Mouse (Mus musculus) megakaryocyte, adult 5-6 weeks (primary cell): Measurements from ENCODE around the gene Ankdd1b. TPM values are rescaled to one million over a fixed set of nuclear protein-coding genes. Genes with fewer than 3 reads are reported as not detected.

Experiments
- ATAC-seq: 2 replicates; pipeline ENCODE4 v1.8.0; 2016; ENCODE audit warnings: mild to moderate bottlenecking, inconsistent platforms; ENCODE audit not compliant: poor library complexity, severe bottlenecking
- total RNA-seq, 2 experiments: library from RNA; stranded (forward) in 1 of 2; stranded (reverse) in 1 of 2; fragments of 153-499, 151-499 nt in 1 of 2; fragments of 221-1000, 200-1000 nt in 1 of 2; gene quantifications; 2 replicates each; pipeline versions ENCODE4 v1.2.3 to v1.2.4; 2015 to 2017

The Ankdd1b gene
- total RNA-seq, 2 experiments from 2014 or later, result 0.18 TPM; not detected in 1

DNA sequence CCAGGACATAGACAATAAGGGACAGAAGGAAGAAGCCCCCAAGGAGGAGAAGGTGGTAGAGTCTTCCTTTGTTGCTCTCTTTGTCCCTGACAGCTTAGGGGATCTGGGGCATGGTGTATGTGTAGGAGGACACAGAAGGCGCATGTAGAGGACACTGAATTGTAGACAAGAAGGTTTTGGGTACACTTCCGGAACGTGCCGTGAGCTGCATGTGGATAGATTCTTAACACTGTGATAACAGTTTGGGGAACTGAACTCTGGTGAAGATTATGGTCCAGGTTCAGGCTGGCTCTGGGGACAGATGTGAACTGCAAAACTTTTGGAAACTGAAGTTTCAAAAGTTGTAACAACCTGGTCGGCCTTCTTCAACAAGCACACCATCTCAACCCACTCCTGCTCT is 13.4 kb downstream of the Ankdd1b start:
- no peak for ATAC-seq

DNA sequence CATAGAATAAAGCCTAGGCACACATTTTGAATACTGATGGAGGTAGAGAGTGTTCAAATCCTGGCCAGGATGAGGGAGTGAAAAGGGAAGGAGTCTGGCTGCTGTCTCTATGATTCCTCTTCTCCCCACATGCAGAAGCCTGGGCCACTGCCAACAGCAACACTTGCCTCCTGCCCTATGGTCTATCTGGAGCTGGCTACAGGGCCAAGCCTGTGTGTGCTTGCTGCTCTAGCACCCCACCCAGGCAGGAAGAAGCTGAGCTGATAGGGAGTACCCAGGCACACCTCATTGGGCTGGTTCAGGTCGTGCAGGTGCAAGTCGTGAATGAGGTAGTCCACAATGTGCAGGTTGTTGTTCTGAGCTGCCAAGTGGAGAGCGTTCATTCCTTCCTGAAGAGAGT is 16.7 kb downstream of the Ankdd1b start:
- ATAC-seq, result no peak

DNA sequence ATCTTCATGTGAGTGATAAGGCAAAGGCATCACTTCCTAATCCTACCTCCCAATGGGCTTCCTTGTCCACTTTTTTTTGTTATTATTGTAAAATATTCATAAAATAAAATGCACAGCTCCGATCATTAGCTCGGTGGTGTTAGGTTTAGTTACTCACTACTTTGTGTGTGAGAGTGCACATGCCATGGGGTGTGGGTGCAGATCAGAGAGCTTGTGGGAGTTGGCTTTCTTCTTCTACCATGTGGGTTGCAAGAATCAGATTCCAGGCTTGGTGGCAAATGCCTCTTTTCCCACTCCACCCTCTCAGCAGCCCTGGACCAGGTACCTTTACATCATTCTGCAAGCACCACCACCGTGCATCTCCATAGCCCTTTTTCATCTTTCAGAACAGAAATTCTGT is 18.4 kb downstream of the Ankdd1b start:
- no peak for ATAC-seq

DNA sequence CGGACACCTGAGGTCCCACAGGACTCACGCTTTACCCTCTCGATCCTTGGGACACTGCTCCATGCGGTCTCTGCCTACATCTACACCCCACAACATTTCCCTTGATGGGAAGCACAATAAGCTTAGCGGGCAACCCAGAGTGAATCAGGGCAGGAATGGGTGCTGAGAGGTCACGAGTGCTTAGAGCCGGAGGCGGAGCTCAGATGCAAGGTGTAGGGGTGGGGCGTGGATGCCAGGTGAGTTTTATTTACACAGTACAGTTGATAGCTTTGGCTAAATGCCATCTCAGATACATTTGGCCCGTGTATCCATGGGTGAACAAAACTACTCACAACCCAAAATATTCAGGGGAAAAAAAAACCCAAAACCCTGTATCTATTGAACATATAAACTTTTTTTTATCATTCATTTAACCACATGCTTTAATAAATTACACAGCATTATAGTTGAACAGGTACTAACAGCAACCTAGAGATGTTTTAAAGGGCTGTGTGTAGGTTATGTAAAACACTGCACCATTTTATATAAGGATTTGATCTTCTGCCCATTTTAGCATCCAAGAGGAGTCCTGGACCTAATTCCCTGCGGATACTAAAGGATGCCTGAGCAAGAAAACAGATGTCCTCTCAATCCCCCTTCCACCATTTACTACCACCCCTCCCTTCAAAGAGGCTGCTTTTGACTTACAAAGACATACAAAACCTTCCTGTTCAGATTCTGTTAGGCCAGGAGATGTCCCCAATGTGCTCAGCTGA is 19.4 kb downstream of the Ankdd1b start:
- ATAC-seq, result no peak

DNA sequence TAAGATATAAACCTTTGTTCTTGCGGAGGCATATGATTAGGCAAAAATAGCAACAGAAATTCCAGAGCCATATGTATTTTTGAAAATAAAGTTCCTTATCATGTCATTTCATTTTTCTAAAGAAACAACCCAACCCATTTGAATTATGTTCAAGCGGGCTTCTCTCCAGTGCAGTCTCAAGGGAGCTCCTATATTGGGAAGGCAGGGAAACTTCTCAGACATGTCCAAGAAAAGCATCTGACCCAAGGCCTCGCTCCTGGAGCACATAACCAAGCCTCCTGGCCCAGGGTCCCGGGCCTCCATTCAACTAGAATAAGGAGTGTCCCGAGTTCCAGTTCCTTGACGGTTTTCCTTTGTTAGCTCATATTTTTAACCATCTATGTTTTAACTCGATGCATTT is 20.1 kb downstream of the Ankdd1b start:
- no peak for ATAC-seq

DNA sequence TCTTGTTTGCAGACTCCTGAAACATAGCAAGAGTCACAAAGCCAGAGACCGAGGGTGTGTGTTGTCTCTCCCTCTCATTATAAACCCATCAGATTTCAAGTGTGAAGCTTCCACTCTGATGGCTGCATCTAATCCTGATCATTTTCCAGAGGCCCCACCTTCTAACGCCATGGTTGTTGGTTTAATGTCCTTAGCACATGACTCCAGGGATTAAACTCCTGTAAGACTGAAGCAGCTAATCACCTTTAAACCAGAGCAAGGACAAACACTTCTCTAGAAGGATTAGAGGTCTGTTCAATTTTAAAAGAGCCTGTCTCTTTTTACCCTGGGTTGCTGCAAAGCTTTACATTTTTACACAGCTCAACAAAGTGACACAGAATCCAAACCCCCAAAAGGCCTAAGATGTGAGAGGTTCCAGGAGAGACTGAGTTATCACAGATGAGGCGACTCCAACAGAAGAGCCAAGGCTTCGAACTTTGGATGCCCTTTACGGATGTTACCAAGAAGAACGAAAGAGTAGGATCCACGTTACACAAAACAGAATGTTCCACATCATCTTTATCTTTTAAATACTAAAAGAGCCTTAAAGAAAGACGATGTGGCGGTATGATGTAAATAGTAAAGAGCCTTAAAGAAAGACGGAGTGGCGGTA is 20.7 kb downstream of the Ankdd1b start:
- ATAC-seq, result no peak

DNA sequence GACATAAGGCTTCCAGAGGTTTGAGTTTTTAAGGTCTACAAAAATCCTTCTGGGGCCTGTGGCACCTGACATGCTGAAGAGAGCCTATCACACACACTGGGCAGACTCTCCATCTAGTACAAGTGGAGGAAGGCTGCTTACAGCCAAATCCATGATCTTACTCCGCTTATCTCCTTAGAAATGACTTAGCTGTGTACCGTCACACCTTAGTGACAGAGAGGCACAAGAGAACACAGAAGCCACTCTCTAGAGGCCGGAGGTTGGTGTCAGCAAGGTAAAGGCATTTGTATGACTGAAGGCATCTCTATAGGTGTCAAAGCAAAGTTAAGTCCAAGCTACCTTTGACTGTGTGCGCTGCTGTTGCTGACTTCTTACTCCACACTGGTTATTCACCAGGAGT is 30.6 kb downstream of the Ankdd1b start:
- no peak for ATAC-seq

DNA sequence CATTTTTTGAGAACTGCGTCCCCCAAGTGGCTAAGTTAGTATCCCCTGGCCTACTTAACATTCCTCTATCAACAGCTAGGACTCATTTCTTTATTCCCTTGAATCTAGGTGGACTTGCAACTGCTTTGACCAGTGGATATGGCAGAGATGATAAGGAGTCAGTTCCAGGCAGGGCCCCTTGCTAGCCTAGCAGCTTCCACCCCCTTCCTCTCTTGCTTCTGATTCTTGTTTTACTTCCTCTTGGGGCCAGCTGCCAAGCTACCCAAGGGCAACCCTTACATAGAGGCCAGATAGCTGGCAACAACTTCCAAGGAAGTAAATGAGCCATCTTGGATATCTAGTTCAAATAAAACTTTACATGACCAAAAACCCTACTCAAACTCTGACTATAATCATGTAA is 34.1 kb downstream of the Ankdd1b start:
- peak; percentile 50; the same call in 1 of the 2 replicates for ATAC-seq

DNA sequence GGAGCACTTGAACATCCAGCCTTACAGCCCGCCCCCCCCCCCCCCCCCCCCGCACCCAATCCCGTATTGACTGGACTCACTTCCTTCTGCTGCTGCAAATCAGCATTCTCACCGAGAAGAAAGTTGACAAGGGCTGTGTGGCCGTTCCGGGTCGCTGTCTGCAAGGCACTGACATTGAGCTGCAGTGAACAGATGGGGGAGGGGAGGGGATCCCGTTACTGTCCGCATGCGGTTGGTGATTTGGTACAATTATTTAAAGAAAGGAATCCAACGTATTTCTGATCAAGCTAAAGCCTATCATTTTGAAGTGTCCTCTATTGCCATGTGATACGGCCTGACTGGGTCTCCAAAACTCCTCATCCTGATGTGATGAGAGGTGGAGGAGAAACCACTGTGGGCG is 35.2 kb downstream of the Ankdd1b start:
- peak; percentile 25; the same call in 1 of the 2 replicates for ATAC-seq

DNA sequence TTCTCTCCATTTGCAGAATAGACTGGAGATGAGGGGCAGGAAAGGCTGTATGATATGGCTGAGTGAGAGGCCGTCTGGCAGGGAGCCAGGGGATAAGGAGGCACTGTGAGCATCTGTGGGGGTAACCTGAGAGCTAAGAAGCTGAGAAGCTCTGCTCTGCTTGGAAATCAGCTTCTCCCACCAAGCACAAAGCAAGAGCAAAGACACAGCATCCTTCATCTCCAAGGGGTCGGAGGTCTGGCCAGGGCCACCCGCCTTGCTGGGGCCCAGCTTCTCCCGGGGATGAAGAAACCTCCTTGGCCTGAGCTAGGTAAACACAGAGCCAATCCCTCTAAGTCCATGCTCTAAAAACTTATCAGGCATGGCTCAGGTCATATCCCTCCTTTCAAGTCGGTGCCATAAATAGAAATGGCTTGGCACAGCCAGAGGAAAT is 36.1 kb downstream of the Ankdd1b start:
- ATAC-seq, result no peak

DNA sequence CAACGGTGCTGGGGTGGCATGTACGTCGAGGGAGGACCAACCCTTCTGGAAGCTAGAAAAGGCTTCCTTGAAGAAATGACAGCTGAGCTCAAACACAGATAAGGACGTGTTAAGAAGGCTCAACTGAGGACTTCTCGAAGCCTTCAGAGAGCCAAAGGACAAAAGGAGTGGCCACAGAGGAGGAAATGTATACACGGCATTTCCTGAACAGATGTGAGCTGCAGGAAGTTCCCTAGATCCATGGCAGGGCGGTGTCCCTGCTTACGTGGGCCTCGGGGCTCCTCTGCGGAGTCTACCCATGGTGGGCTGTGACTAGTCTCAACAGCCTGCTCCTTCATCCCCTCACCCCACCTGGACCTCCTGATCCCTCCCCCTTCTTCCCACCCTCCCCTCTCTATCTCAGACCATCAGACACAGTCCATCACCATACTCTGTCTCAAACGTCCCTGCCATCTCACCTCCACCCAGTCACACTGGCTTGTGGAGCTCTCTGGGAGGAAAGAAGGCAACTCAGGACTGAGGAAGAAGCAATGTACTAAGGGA is 37.3 kb downstream of the Ankdd1b start:
- peak; percentile 45 for ATAC-seq

DNA sequence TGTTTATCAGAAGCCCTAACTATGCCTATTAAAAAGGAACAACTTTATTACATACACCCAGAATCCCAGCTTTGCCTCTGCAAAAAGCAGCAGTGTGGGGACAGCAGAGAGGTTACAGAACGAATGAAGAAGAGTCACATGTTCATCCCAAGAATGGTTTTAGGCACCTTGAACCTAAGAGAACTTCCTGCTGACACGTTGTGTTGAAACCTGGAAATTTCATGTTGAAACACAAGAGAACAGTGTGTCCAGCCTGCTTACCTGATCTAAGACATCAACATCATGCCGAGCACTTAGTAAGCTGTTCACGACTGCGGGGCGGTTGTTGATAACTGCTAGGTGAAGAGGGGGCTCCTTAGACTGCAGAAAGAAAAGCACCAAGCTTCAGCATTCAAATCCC is 38.0 kb downstream of the Ankdd1b start:
- ATAC-seq, result no peak

DNA sequence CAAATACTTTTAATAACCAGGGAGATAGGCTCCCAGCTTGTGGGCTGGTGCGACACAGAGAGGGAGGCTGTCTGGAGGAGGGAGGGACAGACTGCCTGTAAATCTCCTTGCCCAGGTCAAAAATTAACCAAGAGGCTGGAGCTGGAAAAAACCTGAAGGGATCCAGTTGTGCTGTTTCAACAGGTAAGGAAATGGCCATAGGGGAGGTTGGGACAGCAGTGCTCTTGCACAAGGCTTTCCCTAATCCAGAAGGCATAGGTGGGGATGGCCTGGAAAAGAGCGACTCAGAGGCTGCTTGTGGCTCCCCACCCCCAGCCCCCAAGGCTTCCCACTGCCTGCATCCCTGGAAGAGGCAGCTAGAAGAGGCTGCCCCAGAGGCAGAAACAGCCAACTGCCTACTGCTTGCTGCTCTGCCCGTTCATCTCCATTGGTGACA is 38.6 kb downstream of the Ankdd1b start:
- ATAC-seq, result no peak

DNA sequence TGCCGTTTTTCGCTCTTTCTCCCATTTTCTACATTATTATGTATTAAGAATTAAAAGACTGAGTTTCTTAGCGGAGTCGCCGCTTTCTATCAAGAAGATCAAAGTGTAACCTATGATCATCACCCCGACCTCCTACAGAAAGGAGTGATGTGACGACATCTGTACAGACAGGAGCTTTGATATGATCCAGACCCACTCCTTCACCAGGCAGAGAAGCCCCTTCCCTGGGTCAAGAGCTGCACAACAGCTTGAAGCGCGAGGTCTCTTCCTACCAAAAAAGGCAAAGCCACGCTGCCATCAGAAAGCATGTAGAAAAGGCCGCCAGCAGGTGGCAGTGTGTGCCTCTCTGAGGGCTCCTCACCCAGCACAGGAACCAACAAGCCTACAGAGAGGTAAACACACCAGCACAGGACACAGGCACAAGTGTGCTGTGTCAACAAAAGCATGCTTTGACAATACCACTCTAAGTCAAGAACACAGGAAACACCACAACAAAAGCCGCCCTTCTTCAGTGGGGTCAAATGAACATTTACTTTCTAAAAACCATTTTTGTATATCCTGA is 39.3 kb downstream of the Ankdd1b start:
- peak; percentile 88 for ATAC-seq

DNA sequence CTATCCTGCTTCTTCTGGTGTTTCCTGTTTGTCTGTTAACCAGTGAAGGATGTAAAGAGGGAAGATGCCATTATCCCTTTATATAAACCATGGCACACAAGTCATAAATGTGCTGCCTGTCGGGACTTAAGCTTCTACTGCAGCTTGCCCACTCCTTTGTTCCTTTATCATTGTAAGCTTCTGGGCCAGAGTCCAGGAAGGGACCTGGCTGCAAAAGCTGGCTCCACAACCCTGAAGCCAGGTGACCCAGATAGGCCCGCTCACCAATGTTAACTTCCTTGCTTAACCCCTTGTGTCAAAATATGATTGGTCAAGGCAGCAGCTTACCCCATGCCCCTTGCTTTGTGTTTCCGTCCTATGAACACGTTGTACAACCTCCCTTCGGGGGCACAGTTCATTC is 42.5 kb downstream of the Ankdd1b start:
- ATAC-seq, result no peak

DNA sequence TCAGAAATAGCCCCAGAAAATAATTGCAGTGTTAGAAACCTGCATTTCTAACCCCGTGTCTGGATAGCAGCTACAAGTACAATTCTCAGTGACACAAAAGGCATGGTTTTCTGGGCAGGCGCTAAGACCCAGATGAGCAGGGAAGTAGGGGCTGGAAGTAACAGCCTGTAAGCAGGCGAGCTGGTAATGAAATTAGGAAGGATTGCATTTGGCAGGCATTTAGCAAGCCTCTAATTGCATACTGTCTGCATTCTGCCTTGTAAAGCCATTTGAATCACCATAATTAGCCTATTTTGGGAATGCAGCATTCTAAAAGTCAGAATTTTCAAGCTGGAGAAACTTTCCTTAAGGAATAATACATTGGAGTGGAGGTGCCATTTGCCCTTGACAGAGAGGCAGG is 45.0 kb downstream of the Ankdd1b start:
- ATAC-seq, result no peak

DNA sequence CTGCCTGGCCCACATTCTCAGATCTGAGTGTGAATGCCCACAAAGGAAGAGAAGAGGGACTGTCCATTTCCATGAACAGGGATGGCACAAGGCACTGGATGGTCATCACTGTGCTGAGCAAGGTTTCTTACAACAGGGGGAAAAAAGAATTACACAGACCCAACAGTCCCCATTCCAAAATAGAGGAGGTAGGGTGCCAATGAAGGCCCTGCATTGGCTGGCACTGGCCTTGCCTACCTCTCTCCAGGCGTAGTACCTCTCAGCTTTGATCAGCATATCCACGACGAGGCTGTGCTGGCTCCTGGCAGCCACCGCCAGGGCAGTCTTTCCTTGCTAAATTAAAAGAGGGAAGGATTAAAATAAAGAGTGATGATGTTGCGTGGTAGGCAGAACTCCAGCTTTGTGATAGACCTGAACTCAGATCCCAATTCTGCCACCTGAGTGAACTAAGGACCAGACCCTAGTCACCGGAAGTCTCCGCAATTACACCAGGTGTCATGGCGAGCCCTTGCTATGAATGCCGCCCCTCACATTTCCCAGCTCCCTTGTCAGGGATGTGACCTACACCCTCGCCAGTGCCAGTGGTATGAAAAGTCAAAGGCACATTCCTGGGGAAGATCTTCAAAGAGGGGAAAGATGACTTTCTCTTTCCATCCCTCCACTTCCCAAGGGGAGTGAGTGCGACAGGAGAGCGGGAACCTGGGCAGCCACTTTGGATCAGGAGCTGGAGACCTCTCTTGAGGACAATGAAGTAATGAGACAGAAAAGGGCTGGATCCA is 46.3 kb downstream of the Ankdd1b start:
- ATAC-seq, result no peak

DNA sequence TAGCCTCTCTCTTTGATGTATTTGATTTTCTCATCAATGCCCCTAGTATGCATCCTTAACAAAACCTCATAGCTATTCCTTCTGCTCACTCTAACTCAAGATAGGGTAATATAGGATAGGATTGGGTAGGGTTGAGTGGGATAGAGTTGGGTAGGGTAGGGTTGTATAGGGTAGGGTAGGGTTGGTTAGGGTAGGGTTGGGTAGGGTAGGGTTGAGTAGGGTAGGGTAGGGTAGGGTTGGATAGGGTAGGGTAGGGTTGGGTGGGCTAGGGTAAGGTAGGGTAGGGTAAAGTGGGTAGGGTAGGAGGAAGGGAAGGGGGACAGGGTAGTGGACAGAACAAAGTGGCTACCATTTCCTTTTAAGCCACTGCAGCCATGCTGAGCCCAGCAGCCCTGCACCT is 49.8 kb downstream of the Ankdd1b start:
- ATAC-seq, result no peak

DNA sequence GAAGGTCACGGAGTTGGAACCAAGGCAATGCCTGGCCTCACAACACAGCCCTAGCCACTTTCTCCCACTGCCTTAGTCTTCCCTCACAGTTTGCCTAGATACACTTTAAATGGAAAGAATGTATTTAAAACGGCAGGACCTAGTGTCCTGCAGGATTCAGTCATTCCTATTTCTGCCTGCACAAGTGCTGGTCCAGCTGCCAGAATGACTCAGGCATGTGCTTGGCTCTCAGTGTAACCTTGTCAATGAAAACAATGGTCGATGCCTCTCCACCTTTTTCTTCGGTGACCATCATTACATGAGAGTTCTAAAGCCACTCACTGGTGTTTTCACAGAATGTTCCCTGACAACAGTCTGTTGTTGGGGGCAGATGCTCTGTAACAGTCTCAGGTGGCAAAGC is 52.5 kb downstream of the Ankdd1b start:
- ATAC-seq, result no peak

DNA sequence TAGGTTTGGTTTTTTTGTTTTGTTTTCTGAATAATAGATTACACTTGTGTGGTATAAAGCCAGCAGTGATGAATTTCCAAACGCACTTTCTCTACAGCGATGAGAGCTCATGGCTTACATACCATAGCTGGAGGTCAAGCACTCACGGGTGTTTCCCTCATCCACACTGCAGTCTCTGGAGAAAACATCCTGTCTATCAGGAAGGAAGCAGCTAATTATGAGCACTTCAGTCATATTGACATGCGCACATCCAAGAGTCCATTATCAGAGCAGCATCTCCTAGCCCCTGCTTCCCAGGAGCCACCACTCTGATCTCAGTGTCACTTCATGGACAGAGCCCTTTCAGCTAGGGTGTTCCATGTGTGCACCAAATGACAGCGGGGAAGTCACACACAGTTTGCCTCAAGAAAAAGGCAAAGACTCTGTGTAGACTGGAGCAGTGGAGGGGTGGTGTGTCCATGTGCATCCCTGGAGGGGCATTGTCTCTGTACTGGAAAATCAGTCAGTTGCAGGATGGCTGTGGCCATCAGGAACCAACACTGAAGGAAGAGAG is 53.7 kb downstream of the Ankdd1b start:
- ATAC-seq, result no peak

DNA sequence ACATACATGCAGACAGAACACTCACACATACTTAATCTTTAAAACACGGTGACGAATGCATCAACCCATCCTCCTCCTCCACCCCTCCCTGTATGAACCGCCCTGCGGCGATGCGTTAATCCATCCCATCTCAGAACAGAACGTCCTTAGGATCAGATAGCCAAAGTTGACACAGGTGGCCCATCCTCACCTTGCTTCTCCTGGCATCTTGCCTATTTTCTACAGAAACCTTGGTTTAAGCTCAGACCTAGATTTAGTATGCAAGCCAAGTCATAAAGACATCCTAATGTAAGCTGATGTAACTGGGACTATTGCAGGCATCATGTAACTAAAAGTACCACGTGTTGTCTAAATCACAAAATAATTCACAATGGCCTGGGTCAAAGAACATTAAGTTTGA is 54.6 kb downstream of the Ankdd1b start:
- no peak for ATAC-seq
